Mouse (Mus musculus) adipocyte (in vitro differentiated cells): ENCODE results near the gene Ppp1r15a.

Experiments used
- DNase-seq: peaks from one replicate; pipeline ENCODE4 v3.0.0-alpha.2; 2016; ENCODE audit warnings: low spot score

Ppp1r15a gene

DNA sequence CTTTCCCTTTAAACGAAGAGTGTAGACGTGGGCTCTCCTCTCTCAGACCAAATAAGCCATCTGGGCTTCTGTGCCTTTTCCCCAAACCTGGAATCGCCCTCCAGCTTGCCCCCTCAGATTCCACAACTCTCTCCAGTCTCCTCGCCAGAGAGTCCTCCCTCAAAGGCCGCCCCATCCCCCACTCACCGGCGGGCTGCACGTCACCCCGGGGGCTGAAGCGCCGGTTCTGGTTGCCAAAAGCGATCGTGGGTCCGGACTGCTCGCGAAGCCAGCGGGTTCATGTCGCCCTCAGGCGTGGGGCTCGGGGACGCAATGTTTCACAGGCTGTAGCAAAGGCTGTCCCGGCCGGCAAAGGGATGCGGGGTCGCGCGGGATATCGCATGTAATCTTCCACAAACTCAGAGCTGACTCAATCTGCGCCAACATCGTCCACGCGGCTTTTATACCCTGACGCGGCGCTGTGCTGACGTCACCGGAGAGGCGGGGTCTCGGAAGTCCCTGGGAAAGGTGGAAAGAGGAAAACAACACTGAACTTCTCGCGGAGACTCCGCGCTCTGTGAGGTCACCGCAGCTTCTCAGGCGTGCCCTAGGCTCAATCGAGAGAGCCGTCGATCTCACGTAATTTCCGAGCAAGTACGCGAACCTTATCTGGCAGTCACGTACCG, at the start of gene Ppp1r15a, which contains the start of gene Plekha4:
TSS of gene Ppp1r15a (minus strand) at position 460 of the 665 bp plus-strand sequence.
TSS of gene Plekha4 (plus strand) at position 522 of the 665 bp plus-strand sequence.
- DNase-seq: peak; percentile 93

DNA sequence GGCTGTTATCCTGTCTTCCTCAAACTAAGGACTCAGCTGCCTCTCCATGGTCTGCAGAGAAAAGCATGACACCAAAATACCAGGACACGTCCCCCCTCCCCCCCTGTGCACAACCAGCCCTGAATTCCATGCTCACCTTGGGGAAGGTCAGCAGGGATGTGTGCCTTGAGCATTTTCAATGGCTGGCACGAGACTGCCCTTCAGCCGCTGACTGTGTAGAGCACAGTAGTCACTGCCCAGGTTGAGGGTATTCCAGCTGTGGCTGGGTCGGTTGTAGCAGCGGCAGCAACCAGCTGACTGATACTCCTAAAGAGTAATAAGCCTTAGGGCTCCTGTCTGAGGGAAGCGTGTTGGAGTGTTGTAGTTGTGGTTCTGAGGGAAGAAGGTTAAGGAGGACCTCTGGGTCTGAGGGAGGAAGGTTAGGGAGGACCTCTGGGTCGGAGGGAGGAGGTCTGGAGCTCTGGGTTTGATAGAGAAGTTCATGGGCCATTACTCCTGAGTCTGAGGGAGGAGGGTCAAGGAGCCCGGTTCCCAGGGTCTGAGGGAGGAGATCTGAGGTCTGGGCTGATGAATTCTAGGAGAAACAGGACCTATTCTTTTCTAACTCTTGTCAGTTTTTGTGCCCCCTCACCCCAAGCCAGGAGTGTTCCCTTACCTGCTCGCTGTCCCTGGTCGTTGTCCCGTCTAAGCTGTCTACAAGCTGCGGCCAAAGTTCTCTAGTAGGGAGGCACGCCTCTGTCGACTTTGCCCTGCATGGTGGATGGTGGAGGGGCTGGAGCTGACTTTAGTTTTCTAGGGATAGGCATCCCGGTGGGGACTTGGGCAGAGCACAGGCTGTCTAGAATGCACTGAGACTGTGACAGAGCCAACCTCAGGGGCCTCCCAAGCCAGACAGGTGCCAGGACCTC, 48.7 kb upstream of the Ppp1r15a start:
- no peak for DNase-seq

DNA sequence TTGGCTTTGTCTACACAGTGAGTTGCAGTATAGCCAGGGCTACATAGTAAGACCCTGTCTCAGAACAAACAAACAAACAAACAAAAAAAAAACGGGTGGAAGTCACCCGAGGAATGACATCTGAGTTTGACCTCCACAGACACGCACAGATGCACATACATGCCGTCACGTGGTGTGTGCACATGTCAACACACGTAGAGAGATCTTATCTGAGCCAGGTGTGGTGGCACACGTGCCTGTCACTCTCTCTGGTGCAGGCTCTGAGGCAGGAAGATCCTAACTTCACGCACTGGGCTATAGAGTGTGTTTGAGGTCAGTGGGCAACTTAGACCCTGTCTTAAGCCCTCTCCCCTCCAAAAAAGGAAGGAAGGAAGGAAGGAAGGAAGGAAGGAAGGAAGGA, 47.9 kb upstream of the Ppp1r15a start:
- no peak for DNase-seq

DNA sequence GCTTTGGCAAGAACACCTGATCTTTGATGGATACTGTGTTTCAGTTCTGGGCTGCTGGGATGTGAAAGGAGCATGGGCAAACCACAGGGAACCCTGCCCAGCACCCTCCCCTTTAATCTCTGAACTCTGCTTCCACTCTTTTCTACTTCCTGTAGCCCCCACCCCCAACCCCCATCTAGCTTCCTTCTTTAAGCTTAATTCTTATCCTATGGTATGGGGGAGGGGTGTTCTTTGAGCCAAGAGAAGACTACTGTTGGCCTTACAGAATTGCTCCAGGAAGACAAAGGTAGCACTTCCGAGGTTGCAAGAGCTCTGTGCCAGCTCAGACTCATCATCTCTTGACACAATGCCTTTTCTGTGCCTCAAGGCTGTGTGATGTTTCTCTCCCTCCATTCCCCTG, 45.9 kb upstream of the Ppp1r15a start:
- DNase-seq: no peak

DNA sequence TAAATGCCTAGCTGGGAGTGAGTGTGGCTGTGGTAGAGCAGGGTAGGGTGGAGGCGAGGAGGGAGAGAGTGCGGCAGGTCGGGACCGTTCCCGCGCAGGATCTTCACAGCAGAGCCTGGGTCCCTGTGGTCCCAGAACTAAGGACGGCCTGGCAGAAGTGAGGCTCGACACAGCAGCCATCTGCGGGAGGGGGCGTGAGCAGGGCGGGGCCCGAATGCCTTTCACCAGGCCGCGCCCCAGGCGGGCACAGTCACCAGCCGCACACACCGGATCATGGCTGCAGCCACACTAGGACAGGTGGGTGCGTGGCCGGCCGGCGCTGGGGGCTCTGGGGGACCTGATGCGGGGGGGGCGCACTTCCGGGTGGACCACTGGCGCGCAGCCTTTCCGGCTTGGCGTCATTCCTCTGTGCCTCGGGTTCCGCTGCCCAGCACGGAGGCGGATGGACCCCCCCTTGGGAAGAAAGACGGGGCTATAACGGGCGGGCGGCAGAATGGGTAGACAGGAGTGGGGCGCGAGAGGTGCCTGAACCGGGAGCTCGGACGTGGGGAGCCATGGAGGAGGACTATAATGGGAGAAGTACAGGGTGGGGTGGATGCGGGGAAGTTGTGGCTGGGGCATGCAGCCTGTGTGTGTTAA, 44.2 kb upstream of the Ppp1r15a start, which contains the start of gene Bcat2:
TSS of gene Bcat2 (plus strand) at position 51 of the 639 bp plus-strand sequence.
- DNase-seq: peak; percentile 58

DNA sequence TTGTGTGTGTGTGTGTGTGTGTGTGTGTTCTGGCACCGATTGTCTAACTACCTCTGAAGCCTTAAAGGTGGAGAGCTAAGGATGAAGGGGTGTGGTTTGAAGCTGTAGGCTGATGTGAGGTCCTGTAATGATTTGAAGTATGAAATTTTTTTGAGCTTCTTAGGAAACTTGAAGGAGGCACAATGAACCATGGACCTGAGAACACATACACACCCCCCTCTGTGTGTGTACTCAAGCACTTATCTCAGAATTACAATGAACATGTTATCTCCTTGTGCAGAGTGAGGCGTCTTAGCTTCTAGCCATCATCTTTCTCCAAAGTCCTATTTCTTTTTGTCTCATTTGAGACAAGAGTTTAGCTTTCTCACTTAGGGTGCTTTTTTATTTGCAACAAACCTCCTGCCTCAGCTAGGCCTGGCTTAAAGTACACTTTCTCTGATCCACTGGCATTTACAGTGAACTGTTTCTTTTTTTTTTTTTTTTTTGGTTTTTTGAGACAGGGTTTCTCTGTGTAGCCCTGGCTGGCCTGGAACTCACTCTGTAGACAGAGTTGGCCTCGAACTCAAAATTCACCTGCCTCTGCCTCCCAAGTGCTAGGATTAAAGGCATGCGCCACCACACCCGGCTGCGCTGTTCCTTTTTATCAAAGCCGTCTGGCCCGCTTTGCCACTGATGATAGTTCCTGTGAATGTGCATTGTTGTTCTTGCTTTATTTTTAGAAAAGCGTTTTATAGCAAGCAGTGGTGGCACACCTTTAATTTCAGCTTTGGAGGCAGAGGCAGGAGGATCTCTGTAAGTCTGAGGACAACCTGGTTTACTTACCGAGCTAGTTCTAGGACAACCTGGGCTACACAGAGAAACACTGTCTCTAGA, 42.8 kb upstream of the Ppp1r15a start:
- no peak for DNase-seq

DNA sequence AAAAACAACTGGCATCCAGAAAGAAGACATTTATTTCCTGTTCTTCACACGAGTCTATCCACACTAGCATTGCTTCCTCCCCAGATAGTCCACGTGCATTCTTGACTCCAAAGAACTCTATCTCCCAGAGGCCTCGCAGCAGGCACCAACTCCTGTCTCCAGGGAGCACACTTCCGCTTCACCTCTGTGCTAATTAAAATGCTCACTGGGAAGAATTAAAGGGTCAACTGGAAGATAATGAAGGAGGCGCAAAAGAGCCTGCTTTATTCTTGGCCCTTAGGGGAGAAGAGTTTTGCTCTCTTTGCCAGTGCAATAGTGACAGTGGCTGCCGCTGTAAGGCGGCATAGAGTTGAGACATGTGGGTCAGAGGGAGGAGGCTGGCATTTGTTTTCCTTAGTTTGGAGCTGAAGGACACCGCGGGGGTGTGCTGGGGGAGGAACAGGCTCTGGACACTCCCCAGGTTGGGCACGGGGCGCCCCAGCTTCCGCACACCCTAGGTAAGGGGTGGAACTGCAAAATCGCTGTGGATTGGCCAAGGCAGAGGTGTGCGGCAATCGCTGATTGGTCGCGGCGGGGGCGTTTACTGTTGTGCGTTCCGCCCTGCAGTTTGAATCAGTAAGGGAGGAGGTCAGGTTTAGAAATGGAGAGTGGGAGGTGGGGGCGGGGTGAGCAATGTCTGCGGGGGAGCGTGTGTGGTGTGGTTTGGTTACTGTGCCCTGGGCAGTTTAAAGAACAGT, 41.9 kb upstream of the Ppp1r15a start:
- peak; percentile 94 for DNase-seq

DNA sequence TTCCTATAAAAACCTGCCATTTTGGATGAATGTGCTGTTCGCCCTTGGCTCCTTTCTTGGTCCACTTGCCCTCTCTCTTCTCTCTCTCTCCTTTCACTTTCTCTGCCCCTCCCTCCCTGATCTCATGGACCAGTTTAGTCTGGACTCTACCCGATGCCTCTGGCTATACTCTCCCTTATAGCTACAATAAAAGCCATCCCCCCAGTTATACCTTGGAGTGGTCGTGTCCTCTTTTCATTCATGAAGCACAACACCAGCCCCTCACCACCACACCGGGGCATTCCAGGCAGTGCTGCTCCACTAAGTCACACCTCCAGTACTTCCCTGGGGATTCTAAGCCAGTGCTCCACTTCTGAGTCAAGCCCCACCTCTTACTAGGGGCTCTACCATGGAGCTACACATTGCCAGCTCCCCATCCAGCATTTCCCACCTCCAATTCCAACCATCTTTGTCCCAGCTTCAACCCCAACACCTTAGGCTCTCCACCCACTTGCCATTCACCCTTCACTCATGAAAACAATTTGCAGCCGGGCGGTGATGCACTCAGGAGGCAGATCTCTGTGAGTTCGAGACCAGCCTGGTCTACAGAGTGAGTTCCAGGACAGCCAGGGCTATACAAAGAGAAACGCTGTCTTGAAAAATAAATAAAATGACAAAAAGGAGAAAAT, 41.2 kb upstream of the Ppp1r15a start:
- no peak for DNase-seq

DNA sequence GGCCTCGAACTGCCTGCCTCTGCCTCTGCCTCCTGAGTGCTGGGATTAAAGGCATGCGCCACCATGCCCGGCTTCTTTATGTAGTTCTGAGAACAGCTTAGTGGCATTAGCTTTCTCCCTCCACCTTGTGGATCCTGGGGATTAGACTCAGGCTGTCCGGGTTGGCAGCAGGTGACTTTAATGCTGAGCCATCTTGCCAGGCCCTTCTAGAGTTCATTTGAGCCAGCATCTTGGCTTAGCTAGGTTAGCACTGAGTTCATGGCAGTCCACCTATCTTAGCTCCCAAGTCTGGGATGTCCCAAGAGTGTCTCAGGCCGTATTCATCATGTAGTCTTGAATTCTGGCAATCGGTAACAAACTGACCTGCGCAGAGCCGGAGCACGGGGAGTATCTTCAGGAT, 39.4 kb upstream of the Ppp1r15a start:
- no peak for DNase-seq

DNA sequence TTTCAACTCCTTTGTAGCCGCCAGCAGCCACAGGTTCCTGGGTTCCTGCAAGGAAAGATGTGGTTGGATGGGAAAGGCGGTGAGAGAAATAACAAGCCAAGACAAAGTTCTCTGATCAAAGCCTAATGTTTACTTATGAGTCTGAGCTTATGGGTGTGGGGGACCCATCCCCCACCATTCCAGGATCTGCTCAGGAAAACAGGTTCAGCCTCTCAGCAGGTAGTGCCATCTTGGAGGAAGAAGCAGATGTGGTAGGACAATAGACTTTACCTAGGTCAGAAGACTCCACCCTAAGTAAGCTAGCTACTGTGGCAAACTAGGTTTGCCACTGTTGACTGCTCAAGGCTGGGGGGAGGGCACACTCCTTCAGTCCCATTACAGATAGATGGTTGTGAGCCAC, 38.7 kb upstream of the Ppp1r15a start:
- no peak for DNase-seq

DNA sequence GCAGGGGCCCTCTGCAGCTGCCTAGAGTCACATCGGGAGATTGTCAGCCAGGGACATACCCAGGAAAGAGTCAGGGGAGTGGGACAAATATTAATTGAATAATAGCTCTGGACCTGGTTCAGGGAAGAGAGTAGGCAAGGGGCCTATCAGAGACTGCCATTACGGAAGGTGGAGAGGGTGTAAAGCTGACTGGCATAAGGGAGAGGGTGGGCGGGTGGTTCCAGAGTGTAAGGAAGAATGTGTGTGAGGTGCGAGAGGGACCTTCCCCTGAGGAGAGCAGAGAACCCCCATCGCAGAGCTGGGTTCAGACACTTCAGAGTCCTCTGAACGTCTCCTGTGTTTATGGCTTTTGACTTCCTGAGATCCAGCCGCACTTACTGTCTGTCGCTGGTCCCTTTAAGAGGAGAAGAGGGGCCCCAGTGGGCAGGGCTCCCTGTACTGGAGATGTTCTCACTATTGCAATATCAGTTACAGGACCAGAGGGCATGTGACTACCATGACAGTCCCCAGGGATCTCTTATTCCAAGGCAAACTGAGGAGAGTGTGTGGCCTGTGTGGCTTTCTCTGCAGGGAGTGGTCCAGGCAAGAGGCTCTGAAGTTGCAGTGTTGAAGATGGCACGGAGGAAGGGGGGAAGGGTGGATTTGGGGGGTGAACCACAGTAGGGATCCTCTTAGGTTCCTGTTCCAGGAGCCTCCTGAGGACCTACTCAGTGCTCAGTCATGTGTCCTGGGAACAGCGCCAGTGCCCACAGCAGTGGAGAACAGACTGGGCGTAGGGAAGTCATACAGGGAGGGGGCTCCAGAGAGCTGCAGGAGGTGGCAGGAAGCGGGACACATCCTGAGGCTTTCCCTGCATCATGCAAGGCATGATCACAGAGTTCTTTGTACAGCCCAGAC, 35.8 kb upstream of the Ppp1r15a start:
- DNase-seq: peak; percentile 80

DNA sequence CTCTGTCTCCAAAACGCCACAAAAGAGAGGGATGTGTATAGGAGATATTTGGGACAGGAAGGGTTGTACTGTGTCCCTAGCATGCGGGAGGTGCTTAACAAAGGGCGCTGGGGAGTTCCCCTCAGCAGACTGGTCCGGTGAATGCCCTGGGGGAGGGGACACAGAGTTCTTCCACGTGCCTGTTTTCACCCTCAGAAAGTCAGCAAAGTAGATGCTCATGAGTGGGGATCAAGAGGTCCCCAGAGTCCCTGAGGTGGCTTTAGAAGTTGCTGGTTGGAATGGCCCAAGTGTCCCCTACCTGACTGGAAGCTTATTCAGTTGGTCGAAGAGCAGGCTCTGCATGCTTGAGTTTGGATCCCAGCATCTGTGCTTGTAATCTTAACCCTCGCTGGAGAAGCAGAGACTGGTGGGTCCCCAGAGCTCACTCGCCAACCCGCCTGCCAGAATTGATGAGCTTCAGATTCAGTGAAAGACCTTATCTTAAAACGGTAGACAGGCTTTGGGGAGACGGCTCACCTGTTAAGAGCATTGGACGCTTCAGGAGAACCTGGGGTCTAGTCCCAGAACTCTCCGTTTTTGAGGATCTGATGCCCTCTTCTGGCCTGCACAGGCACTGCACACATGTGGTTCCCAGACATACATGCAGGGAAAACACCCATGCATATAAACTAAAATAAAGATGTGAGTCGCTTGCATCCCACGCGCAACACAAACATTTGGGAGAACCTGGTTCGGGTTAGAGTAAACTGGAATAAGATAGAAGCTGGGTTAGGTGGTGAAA, 35.0 kb upstream of the Ppp1r15a start:
- DNase-seq: peak; percentile 71

DNA sequence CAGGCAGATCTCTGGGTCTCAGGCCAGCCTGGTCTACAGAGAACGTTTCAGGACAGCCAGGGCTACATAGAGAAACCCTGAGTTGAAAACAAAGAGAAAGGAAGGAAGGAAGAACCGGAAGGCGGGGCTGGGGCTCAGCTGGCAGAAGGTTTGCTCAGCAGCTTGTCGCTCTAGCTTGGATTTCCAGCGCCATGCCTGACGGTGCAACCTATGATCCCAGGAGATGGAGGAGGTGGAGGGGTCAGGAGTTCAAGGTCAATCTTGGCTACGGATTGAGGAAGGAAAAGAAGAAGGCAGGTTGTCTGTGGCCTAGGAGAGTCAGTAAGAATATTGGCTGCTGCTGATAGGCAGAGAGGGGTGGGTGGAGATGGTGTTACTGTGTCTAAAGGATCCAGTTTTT, 34.2 kb upstream of the Ppp1r15a start:
- no peak for DNase-seq

DNA sequence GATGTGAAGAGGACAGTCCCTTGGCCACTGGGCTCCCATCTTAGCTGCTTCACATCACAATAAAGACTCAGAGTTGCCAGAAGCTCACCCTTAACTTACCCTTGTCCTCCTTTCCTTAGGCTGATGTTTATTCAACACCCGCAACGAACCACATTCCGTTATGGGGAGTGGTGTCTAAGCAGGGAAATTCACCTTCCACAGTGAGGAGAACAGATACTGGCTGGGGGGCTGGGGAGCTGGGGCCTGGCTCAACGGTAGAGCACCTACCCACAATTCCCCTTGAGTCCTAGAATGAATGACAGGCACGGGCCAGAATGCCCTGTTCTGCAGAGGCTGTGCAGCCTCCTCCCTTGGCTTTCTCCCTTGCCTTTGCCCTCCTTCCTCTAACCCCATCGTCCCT, 32.8 kb upstream of the Ppp1r15a start:
- DNase-seq: no peak

DNA sequence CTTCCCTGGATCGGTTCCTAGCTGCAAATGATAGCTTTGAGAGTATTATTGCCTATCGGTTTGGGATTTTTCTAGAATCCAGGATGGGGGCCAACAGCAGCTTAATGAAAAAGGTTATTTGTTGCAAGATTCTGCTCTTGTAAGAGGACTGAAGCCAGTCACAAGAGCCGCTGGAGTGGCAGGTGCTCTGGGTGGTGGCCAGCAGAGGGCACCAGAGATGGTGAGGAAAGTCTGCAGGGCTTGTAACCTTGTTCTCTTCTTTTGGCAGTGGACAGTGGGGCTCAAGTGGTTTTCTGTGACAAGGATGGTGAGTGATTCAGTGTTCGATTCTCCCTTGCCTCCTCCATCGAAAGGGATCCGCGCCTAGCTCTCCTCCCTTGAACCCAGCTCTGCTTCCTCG, 29.7 kb upstream of the Ppp1r15a start:
- peak; percentile 80 for DNase-seq

DNA sequence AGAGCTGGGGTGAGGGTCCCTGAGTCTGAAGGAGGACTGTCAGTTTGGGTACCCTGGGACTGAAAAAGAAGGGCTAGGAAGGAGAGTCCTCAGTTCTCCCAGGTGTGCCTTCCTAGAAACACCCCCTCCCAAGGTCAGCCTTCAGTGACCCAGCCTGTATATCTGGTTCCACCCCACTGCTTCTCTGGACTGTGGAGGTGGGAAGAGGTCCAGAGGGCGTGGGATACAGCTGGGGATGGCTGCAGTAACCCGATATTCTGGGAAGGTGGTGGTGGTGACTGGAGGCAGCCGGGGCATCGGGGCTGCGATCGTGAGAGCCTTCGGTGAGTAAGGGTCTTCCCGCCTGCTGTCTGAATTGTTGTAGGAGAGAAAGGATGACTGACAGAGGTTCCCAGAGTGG, 28.7 kb upstream of the Ppp1r15a start, which contains the start of gene Hsd17b14:
TSS of gene Hsd17b14 (plus strand) at position 150 of the 400 bp plus-strand sequence.
- DNase-seq: no peak

DNA sequence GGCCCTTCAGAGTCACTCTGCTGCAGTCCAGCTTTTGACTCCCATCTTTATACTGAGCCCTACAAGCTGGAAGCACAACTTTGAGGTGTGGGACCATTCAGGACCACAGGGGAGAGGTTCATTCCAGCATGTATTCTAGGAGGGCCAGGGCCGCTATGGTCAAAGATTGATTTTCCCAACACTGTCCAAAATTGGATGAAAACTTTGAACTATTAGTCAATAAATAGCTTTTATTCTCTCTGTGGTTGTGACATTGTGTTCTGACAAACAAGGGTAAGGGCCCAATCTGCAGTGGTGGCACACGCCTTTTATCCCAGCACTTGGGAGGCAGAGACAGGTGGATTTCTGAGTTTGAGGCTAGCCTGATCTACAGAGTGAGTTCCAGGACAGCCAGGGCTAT, 27.9 kb upstream of the Ppp1r15a start:
- DNase-seq: no peak

DNA sequence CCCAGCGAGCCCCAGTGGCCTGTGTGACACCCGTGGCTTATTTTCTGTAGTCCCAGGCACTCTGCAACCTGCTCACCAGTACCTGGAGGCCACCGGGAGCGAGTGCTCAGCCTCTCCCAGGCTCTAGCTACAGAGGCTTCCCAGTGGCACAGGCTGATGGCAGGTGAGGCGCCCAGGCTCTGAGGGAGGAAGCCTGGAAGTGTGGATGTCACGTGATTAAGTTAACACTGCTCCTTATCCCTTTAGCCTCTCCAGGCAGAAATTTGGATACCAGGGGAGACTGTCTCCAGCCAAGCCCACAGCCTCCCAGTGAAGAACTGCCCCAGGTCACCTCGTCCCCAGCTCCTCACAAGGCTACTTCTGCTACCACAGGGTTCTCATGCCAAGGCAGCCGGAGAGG, 27.5 kb upstream of the Ppp1r15a start:
- no peak for DNase-seq

DNA sequence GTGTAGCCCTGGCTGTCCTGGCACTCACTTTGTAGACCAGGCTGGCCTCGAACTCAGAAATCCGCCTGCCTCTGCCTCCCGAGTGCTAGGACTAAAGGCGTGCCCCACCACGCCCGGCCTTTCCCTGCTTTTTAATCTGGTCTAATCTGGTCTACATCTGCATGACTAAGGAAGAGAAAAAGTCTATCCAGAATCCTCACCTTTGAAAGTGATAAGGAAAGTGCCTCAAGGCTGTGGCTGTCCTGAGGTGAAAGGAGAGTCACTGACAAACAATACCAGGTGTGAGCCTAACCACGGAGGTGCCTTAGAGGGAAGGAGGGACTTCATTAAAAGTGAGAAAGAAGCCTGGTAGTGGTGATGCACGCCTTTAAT, 25.4 kb upstream of the Ppp1r15a start:
- DNase-seq: no peak
